Mouse (Mus musculus) G1E (cell line): ENCODE results near the gene Gm10024.
"Not testable (repeated sequence)": the region's sequence is repeated elsewhere in the genome, so short reads cannot be mapped to it uniquely, and the experiment has no call there.

ENCODE experiments used
- CTCF ChIP-seq: IDR thresholded peaks from 2 replicates; pipeline ENCODE4 v1.5.1; 2012; ENCODE audit warnings: low read depth, low read length, inconsistent platforms, mixed read lengths
- GATA1 ChIP-seq: IDR thresholded peaks from 2 replicates; pipeline ENCODE4 v1.6.1; 2012; ENCODE audit warnings: borderline replicate concordance, low read length, inconsistent platforms, mixed read lengths

GRCm38 (mm10) chr10:77759582-77759981 lies 48.3 kb downstream of the Gm10024 start, which contains the start of gene Gm3233:
- not testable (repeated sequence) for TF ChIP-seq GATA1, CTCF
